16 mouse cellular contexts compared by ENCODE assay signal in genomic region chr4:56027258-56027657, GRCm38 (mm10).
"Had no signal": no experiment of that assay in that cellular context is flagged by ENCODE, and none has a peak within 500 bp of the region (broad histone marks: within the 10 kb centered on the region; RNA-seq: fewer than 3 reads in every experiment).

No protein-coding gene starts in this region.

- H3K27ac ChIP-seq: kidney, postnatal 0 days; layer of hippocampus, adult 2 months; limb, embryonic 10.5 days; limb, embryonic 13.5 days; liver, embryonic 12.5 days; liver, embryonic 15.5 days; lung, embryonic 15.5 days; macrophage had no signal

- H3K27me3 ChIP-seq: limb, embryonic 13.5 days; liver, embryonic 12.5 days; liver, embryonic 15.5 days had no signal

- H3K9me3 ChIP-seq: limb, embryonic 10.5 days; limb, embryonic 13.5 days; liver, embryonic 12.5 days; liver, embryonic 15.5 days; lung, embryonic 15.5 days had no signal

- DNase-seq: kidney, postnatal 25 days; layer of hippocampus, adult 9-11 months; liver; lung, adult 18-20 months; lung, postnatal 14 days; midbrain, embryonic 14.5 days; thymus, adult 18-20 months; thymus, postnatal 36 days had no signal

- H3K9ac ChIP-seq: limb, embryonic 13.5 days; liver, embryonic 12.5 days; liver, embryonic 15.5 days; lung, embryonic 15.5 days had no signal

- H3K36me3 ChIP-seq: limb, embryonic 10.5 days; limb, embryonic 13.5 days; liver, embryonic 12.5 days; liver, embryonic 15.5 days; lung, embryonic 15.5 days had no signal

- ATAC-seq: liver, embryonic 12.5 days had no signal

- H3K4me3 ChIP-seq: layer of hippocampus, adult 2 months; limb, embryonic 10.5 days; limb, embryonic 13.5 days; liver, embryonic 12.5 days; liver, embryonic 15.5 days; lung, embryonic 15.5 days had no signal

- H3K4me2 ChIP-seq: limb, embryonic 13.5 days; liver, embryonic 12.5 days; liver, embryonic 15.5 days; lung, embryonic 15.5 days had no signal

- H3K4me1 ChIP-seq: limb, embryonic 10.5 days; limb, embryonic 13.5 days; liver, embryonic 12.5 days; liver, embryonic 15.5 days; lung, embryonic 15.5 days had no signal
